Mouse (Mus musculus): ENCODE measurements around the gene Adi1.

Adi1 gene

DNA sequence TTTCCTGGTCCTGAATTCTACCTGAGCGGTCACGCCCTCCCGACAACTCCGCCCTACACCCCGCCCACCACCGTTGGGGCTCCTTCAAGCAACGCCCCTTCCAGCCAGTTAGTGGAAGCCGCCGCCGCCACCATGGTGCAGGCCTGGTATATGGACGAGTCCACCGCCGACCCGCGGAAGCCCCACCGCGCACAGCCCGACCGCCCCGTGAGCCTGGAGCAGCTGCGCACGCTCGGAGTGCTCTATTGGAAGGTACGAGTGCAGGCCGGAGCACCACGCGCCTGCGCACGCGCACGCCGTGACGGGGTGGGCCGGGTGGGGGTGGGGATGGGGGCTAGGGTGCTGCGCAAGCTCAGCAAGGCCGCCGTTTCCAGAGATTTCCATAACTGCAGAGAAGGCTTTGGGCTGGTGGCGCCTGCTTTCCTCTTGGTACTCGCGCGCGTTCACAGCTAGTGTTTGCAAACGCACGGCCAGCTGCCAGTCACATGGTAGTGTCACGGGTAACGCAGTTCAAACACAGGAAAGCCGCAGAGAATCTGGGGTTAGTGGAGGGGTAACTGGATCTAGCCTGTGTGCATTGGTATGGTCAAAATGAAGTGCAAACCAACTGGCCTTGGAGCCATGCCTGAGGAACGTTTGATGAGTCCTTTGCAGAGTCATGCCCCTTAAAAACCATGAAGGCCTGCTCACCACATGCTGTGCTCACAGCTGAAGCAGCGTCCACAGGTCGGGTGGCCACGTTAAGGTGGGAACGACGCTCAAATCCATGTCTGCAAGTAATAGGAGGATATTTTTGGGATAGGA, at the start of gene Adi1:
Adi1 (plus strand) TSS at position 111 of the 804 bp plus-strand sequence.
- peak; percentile 92 for DNase-seq

- DNase-seq: no peak
These were observed 49.6 kb upstream of the Adi1 start for GRCm38 (mm10) chr12:28625407-28625806.

DNA sequence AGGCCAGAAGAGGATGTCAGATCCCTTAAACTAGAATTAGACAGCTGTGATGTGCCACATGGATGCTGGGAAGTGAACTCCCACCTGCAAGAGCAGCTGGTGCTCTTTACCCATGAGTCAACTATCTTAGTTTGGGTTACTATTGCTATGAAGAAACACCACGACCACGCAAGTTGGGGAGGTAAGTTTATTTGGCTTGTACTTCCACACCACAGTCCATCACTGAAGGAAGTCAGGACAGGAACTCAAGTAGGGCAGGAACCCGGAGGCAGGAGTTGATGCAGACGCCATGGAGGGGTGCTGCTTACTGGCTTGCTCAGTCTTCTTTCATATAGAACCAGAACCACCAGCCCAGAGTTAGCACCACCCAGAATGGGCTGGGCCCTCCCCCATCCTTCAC, 47.9 kb upstream of the Adi1 start:
- DNase-seq: no peak

DNA sequence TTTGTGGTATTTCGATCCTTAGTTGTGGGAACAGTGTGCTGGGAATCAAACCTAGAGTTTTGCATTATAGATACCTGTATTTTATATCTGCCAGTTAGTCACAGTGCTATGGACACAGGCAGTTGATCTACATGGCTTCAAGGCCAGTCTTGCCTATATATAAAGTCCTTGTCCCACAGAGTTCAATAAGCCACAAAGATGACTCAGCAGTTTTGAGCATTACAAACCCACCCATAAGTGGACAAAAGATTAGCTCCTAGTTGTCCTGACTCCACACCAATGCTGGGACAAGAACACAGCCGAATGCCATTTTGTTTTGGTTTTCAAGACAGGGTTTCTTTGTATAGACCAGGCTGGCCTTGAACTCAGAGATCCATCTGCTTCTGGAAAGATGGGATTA, 46.6 kb upstream of the Adi1 start:
- DNase-seq: no peak

GRCm38 (mm10) chr12:28635058-28635534, 39.9 kb upstream of the Adi1 start:
- DNase-seq: no peak

DNA sequence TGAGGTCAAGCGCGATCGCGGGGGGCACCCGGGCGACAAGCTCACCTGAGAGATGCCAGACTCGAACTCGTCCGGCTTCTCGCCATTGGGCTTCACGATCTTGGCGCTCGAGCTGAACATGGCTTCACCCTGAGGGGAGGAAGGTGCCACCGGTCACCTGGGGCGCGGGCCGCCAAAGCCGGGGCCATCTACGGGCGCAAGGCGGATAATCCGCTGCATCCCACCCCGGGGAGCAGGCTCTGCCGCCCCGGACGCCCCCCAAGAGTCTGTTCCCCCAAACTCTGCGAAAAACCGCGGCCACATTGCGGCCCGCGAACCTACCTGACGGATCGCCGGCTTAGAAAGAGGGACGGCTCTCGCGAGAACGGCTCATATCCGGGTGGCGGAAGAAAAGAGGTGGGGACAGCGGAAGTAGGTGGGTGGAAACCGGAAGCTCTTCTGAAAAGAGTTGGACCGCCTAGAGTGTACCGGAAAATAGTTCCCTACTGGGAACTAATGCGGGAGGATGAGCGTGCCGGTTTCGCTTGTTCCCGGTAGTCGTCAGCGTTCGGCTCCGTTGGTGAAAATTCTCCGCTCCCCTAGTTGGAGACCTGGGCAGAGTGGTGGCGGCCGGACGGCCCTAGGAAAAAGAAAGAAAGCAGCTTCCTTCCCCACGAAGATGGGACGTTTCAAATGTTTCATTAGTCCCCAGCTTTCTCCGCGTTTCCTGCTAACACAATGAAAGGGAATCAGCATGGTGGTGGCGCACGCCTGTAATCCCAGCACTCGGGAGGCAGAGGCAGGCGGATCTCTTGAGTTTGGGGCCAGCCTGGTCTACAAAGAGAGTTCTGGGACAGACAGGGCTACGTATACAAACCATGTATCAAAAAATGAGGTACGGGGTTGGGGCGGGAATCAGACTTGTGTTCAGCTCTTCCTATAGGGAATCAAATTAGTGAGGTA, 39.2 kb upstream of the Adi1 start, which contains the start of gene Rps7:
Rps7 (minus strand) TSS at position 419 of the 942 bp plus-strand sequence.
- peak; percentile 95 for DNase-seq

DNA sequence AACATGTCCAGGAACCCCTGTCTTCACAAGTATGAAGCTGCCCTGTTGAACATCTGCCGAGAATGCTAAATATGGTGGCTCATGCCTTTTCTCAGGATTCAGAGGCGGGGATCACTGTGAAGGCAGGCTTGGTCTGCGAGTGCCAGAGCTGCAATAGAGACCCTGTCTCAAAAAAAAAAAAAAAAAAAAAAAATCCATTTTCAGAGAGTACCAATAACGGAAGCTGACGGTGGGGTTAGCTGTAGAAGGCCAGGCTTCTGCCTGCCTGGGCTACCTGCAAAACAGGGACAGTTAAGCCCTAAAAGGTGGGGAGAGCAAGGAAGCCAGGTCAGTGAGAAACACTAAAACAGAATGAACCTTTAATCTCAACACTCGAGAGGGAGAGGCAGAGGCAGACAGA, 38.5 kb upstream of the Adi1 start:
- DNase-seq: no peak

DNA sequence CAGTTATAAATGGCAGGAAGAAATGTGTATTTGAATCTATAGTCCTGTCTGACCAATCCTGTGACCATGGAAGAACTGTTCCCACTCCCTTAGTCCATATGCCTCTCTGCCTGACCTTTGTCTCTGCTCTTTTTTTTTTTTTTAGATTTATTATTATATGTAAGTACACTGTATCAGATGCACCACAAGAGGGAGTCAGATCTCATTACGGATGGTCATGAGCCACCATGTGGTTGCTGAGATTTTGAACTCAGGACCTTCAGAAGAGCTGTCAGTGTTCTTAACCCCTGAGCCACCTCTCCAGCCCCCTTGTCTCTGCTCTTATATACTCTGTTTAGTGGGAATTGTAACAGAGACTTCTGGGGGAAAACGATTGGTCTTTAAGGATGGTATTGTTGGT, 36.3 kb upstream of the Adi1 start:
- DNase-seq: no peak

DNA sequence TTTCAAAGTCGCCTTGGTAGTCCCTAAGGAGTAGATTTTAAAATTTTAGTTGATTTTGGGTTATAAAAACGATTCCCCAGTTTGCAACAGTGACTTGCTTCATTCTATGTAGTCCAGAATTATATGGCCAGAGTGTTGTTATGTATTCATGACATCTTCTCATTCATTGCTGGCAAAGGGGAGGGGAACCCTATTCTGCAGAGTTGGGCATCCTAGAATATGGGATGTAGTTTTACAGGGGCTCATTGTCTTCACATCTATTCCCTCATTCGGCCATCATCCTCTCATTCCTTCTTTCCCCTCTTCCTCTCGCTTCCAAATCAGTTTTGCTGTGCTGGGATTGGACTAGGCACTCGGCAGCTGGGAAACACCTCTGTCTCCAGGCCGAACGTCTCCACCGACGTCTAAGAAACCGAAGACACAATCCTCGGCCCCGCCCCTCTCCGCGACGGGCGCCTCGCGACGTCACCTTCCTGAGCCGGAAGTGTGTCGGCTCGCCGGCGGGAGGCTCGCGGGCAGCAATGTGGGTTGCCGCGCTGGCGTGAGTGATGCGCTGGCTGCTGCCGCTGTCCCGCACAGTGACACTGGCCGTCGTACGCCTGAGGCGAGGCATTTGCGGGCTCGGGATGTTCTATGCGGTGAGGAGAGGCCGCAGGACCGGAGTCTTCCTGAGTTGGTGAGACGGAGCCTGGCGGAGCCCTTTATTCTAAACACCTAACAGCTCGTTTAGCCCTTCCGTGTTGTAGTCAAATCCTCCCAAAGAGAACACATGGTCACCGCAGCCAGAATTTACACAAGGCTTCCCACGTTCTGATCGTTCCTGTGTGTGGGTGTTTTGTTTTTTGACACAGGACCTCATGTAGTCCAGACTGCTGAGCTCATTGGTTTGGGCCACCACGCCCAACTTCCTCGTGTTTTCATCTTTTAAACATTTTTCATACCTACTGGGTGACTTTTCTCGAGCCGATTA, 25.6 kb upstream of the Adi1 start, which contains the start of gene Rnaseh1:
Rnaseh1 (plus strand) TSS at position 462 of the 970 bp plus-strand sequence.
- DNase-seq: peak; percentile 92

DNA sequence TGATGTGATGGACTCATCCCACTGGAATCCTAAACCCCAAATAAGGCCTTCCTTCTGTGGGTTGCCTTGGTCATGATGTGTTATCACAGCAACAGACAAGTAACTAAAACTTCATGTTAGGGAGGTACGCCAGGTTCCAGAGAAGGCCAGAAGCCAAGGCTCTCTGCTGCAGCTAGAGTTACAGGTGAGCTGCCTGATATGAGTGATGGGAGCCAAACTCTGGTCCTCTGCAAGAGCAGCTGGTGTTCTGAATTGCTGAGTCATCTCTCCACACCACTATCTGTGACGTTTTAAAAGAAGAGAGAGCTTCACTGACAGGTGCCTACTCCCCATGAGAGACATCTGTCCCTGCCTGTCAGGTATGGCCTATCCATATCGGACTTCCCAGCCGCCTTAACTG, 12.4 kb upstream of the Adi1 start:
- DNase-seq: no peak

DNA sequence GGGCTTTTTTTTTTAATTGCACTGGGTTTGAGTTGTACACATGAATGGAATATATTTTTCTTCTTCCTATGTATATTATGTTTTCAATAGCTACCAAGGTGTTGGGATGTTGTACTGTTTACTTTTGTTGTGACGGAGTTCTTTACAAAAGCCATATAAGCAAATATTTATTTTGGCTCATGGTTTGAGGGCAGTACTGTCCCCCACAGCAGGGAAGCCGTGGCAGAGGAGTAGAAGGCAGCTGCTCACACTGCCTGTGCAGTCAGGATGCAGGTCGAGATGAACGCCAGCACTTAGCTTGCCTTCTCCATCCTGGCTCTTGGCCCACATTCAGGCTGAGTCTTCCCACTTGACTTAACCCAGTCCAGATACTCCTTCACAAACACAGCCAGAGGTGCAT, 8.3 kb upstream of the Adi1 start:
- no peak for DNase-seq

- DNase-seq: no peak
These were observed 7.7 kb upstream of the Adi1 start for GRCm38 (mm10) chr12:28667287-28667686.

- no peak for DNase-seq
These were observed 852 bp upstream of the Adi1 start for GRCm38 (mm10) chr12:28674038-28674720.

- DNase-seq: no peak
These were observed 836 bp downstream of the Adi1 start for GRCm38 (mm10) chr12:28675925-28676209.

DNA sequence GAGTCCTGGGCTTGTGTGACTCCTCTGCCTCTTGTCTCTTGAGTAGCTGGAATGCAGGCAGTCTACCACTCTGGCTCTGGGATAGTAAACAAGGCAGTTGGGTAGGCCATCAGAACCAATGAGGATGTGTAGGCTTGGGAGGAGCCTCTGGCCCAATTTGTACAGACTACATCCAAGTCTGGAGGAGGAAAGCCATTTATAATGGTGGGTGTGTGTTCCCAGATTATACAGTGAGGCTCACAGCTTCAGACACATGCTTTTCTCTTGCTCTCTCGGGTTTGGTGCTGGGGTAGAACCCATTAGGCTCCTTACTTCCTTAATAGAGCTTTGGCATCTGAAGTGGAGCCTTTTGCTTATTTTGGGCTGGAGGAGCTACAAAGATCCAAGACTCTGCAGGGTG, 9.6 kb downstream of the Adi1 start:
- DNase-seq: no peak

DNA sequence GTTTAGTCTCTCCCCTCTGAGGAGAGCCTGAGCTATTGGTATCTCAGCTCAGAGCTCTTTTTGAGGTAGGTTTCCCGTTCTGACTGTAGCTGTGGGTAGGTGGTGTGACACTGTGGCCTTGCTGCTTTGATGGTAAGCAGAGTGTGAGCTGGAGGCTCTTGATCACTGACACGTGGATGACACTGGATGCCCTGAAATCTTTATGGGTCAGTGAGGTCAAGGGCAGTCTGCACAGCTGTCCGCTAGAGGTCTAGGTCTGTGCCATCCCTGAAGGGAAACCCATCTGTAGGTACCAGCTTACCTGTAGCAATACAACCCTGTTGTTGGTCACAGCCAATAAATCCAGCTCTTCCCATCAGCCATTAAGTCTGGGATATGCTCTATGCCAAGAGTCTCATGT, 10.7 kb downstream of the Adi1 start:
- no peak for DNase-seq

DNA sequence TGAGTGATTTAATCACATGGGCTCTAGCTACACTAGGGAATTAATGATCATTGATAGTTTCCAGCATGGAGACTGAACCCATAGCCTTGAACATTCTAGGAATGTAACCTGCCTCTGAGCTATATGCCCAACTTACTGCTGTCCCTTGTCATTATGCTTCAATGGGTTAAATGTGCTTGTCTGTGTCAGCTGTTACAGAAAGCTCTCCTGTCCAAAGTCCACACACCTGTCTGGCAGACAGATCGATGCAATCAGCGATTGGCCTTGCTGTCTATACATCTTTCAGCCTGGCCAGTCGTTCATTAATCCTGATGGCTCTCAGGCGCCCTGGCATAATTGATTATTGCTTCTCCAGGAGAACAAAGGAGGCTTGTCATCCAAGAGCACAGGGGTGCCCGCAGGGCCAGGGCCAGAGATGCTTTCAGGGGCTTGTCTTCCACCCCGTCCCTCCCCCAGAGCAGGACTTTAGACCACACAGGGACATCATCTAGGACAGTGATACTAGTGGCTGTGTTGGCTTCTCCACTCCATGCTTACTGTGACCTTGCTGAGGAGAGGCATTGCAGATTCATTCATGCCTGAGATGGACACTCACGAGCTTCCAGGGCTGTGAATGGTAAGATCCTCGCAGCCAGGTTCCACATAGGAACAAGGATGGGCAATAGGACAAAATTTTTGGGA, 11.3 kb downstream of the Adi1 start:
- no peak for DNase-seq

DNA sequence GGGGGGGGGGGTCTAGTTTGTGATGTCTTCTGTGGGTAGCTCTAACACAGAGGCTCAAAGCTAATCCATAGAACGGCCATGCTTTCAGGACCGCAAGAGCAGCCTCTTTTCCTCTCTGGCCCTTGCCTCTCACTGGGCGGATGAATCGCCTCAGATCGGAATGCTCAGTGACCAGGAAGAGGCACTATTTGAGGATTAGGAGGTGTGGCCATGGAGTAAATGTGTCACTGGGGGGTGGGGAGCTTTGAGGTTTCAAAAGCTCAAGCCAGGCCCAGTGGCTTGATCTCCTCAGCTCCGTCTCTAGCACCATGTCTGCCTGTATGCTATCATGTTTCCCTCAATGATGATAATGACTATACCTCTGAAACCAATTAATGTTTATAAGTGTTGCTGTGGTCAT, 14.0 kb downstream of the Adi1 start:
- DNase-seq: no peak

DNA sequence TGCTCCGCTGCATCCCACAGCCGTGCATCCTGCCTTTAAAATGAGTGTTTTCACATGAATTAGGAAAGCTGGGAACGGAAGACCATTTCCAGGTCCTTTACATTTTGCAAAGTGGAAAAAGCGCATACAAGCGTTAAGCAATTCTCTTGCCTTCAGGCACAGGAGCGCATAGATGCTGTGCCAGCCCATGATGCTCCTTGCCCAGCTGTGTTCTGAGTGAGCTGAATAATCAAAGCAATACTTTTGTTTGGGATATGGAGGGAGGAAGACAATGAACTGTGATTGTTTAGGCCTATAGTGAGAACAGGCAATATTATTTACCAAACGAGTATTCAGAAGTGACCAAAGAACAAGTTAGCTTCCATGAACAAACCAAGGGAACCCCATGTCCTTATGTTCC, 15.7 kb downstream of the Adi1 start:
- no peak for DNase-seq

DNA sequence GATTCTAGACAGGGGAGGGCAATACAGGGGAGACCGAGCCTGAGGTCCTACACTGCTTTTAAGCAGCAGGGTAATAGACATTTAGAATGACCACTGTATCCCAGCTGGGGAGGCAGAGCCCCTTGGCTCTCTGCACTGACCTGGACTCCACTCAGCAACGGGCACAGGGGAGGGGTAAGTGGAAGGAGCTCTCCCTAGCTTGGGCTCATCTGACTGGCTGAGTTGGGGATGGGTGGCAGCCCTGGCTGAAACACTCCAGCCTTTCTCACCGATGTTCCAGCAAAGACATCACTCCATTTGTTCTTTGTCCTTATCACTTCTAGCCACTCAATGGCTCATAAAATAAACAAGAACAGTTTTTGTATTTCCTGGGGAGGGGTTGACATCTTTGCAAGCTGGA, 18.7 kb downstream of the Adi1 start:
- no peak for DNase-seq

DNA sequence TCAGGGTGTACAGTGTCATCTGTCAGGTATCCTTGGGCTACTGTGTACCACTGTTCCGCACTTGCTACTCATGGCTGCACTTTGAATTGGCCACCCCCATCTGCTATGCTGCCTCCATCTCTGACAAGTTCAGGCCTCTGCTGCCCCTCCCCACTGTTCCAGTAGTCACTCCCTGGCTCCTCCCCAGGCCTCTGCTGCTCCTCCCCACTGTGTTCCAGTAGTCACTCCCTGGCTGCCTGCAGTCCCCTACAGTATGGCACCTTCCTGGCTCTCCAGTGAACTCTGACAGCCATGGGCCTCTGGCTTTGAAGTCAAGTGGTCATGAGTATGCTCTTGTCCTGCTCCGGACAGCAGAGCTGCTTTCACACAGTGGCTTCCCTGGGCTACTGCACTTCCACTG, 19.2 kb downstream of the Adi1 start:
- DNase-seq: peak; percentile 31

Data from kidney, adult 18-20 months (tissue).